Mouse (Mus musculus): Measurements from ENCODE around the gene Raf1. TPM values are rescaled to one million over a fixed set of nuclear protein-coding genes. Genes with fewer than 3 reads are reported as not detected.
A peak's percentile ranks its signal among the peaks of the same experiment; 100 is the strongest.

Raf1 gene
- polyA plus RNA-seq, 1 experiment = 89.1 TPM

DNA sequence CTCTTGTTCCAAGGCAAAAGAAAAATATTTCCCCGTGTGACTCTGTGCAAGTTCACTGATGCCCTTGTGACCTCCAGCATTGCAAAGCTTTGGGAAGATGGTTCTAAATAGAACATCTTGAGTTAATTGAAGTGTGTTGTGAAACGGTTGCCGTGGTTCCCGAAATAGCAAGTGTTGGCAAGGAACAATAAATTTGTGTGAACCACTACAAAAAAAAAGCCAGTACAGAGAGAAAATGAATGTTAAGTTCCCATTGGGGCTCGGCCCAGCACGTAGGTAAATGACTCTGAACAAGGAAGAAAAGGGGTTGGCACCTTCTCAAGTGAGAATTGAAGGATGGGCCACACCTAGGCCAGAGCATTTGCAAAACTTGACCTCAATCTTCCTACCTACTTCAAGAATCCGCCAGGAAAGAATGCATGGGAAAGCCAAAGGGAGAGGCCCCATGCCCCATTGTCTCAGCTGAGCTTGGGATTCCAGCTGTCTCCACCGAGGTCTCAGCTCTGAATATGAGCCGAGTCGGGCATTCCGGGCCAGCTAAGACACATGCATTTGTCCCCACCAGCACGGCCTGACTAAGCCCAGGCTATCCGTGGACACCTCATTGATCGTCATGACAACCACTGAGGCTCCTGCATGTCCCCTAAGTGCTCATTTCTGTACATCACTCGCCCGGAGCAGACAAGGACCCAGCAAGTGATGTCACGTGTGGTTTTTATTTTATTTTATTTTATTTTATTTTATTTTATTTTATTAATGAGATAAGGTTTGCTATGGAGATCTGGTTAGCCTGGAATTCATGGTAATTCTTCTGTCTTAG, 21.5 kb upstream of the Raf1 start:
- H3K4me3 ChIP-seq (ENCODE audit: insufficient read depth, low read length) = no peak overlapping the region
- H3K27ac ChIP-seq (ENCODE audit: insufficient read depth, low read depth, low read length) = peak overlapping the region; percentile 69
- H3K4me1 ChIP-seq (ENCODE audit: control insufficient read depth, insufficient read depth, low read length) = peaks cover 40% of the 10 kb centered on the region
- TF ChIP-seq CTCF (IDR thresholded peaks at IDR 0.05; ENCODE audit: low read depth, low read length) (no peak), POLR2A (IDR thresholded peaks at IDR 0.05; ENCODE audit: borderline replicate concordance, low read depth, low read length) (no peak)

DNA sequence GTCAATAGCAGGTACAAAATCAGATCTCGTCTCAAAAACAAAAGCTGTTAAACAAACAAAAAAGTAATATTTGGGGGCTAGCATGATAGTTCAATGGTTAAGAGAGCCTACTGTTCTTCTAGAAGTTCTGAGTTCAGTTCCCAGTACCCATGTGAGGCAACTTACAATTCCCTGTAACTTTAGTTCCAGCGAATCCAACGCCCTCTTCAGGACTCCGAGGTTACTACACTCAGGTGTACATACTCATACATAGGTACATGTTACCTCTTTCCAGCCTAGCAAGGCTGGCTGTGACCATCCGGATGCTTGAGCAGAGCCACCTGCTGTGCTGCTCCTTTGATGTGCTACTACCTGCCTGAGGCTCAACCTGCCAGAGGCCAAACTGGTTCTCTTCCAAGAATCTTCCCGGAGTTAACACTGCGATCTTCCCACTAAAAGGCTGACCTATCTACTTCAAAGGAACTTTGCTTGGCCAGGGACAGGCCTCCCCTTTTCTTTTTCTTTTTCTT, 20.3 kb upstream of the Raf1 start:
- Histone ChIP-seq H3K27ac (ENCODE audit: insufficient read depth, low read depth, low read length) (peak overlapping the region; percentile 69; the same call in 1 of the 2 replicates), H3K4me3 (ENCODE audit: insufficient read depth, low read length) (no peak overlapping the region), H3K4me1 (ENCODE audit: control insufficient read depth, insufficient read depth, low read length) (peaks cover 37% of the 10 kb centered on the region)
- TF ChIP-seq POLR2A (IDR thresholded peaks at IDR 0.05; ENCODE audit: borderline replicate concordance, low read depth, low read length) (no peak), CTCF (IDR thresholded peaks at IDR 0.05; ENCODE audit: low read depth, low read length) (no peak)

DNA sequence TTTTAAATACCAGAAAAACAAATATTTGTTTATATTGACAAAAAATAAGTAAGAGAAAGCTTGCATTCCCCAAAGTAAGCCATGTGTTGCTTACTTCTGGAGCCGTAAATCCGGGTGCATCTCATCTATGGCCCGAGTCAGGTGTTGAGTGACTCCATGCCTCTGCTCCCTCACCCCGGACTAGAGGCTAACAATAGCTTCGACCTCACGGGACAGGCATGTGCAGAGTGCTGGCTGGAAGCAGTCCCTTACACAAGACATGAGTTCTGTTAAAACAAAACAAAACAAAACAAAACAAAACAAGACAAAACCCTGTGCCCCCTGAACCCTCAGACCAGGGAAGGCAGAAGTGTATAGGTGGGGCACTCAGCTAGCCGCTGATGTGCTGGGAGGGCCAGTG, 18.7 kb upstream of the Raf1 start:
- no peak for TF ChIP-seq CTCF (IDR thresholded peaks at IDR 0.05; ENCODE audit: low read depth, low read length)
- H3K4me3 ChIP-seq (ENCODE audit: insufficient read depth, low read length) = no peak overlapping the region
- H3K4me1 ChIP-seq (ENCODE audit: control insufficient read depth, insufficient read depth, low read length) = peaks cover 37% of the 10 kb centered on the region
- peak overlapping the region; percentile 52; the same call in 1 of the 2 replicates for H3K27ac ChIP-seq (ENCODE audit: insufficient read depth, low read depth, low read length)

- Histone ChIP-seq H3K27ac (ENCODE audit: insufficient read depth, low read depth, low read length) (peak overlapping the region; percentile 81), H3K4me3 (ENCODE audit: insufficient read depth, low read length) (no peak overlapping the region), H3K4me1 (ENCODE audit: control insufficient read depth, insufficient read depth, low read length) (peaks cover 37% of the 10 kb centered on the region)
- TF ChIP-seq POLR2A (IDR thresholded peaks at IDR 0.05; ENCODE audit: borderline replicate concordance, low read depth, low read length) (no peak), CTCF (IDR thresholded peaks at IDR 0.05; ENCODE audit: low read depth, low read length) (no peak)
These were observed 18.0 kb upstream of the Raf1 start for GRCm38 (mm10) chr6:115694441-115694842.

- TF ChIP-seq CTCF (IDR thresholded peaks at IDR 0.05; ENCODE audit: low read depth, low read length) (no peak), POLR2A (IDR thresholded peaks at IDR 0.05; ENCODE audit: borderline replicate concordance, low read depth, low read length) (no peak)
- no peak overlapping the region for H3K27ac ChIP-seq (ENCODE audit: insufficient read depth, low read depth, low read length)
- peaks cover 36% of the 10 kb centered on the region for H3K4me1 ChIP-seq (ENCODE audit: control insufficient read depth, insufficient read depth, low read length)
- no peak overlapping the region for H3K4me3 ChIP-seq (ENCODE audit: insufficient read depth, low read length)
These were observed 16.7 kb upstream of the Raf1 start for GRCm38 (mm10) chr6:115692963-115693730.

DNA sequence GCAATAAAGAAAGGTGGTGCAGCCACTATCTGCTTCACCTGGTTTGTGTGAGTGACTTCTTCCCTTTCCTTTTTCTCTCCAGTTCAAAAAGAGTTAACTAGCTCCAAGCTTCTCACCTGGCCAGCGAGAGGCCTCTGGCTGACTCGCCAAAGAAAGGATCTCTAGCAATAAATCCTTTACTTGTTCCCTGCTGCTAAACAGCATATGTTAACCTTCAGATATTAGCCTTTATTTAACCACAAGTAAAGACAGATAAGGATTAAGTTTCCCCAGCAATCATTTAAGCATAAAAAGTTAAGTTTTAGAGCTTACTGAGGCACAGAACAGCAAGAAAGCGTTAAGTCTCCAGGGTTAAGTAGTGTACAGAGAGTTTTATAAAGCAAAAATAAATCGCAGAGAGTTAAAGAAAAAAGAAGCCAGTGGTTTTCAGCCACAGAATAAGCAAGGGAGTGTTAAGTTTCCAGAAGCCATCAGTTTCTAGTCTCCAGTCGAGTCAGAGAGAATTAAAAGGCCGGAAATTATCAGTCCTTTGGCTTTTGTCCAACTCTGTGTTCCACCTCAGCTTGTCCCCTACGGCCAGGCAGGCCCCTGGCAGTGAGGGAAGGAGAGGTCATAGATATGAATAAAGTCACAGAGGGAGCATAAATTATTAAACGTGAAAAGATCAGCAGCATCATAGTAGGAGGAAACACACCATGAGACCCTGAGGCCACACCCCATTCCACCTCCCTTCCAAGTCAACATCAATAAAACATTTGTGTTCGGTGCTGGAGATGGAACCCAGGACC, 15.9 kb upstream of the Raf1 start:
- TF ChIP-seq POLR2A (IDR thresholded peaks at IDR 0.05; ENCODE audit: borderline replicate concordance, low read depth, low read length) = no peak
- no peak for TF ChIP-seq CTCF (IDR thresholded peaks at IDR 0.05; ENCODE audit: low read depth, low read length)
- Histone ChIP-seq H3K4me3 (ENCODE audit: insufficient read depth, low read length) (no peak overlapping the region), H3K4me1 (ENCODE audit: control insufficient read depth, insufficient read depth, low read length) (peaks cover 29% of the 10 kb centered on the region), H3K27ac (ENCODE audit: insufficient read depth, low read depth, low read length) (no peak overlapping the region)

DNA sequence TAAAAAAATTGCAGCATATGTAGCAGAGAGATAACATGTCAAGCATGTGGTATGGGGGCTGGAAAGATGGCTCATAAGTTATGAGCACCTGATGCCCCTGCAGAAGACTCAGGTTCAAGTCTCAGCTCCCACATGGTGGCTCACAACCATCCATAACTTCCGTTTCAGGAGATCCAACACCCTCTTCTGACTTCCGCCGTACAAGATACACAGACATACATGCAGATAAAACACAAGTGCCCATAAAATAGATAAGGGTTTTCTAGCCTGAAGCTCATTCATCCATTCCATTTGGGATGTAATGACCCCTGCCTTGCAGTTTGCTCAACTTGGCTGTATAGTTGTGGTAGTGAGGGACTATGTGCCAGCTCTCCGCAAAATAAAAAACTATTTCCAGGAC, 13.7 kb upstream of the Raf1 start:
- TF ChIP-seq CTCF (IDR thresholded peaks at IDR 0.05; ENCODE audit: low read depth, low read length) (no peak), POLR2A (IDR thresholded peaks at IDR 0.05; ENCODE audit: borderline replicate concordance, low read depth, low read length) (no peak)
- Histone ChIP-seq H3K4me3 (ENCODE audit: insufficient read depth, low read length) (no peak overlapping the region), H3K27ac (ENCODE audit: insufficient read depth, low read depth, low read length) (no peak overlapping the region), H3K4me1 (ENCODE audit: control insufficient read depth, insufficient read depth, low read length) (peaks cover 16% of the 10 kb centered on the region)

DNA sequence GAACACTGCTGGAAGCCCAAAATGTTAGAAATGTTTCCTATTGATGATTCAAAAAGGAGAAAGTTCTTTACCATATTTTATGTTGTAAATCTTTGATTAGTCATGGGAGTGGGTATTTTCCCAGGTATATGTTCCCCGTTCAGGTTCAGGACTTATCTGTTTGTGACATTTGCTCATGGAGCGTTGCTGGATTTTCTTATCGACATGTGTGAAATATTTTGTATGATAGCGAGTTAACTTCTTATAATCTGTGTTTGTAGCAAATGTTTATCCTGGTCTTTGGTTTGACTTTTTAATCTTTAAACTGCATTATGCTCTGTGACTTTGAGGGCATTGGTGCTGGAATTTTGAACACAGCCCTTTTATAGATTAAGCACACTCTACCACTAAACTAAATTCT, 12.2 kb upstream of the Raf1 start:
- Histone ChIP-seq H3K27ac (ENCODE audit: insufficient read depth, low read depth, low read length) (no peak overlapping the region), H3K4me3 (ENCODE audit: insufficient read depth, low read length) (no peak overlapping the region), H3K4me1 (ENCODE audit: control insufficient read depth, insufficient read depth, low read length) (peaks cover 5% of the 10 kb centered on the region)
- TF ChIP-seq POLR2A (IDR thresholded peaks at IDR 0.05; ENCODE audit: borderline replicate concordance, low read depth, low read length) (no peak), CTCF (IDR thresholded peaks at IDR 0.05; ENCODE audit: low read depth, low read length) (no peak)

DNA sequence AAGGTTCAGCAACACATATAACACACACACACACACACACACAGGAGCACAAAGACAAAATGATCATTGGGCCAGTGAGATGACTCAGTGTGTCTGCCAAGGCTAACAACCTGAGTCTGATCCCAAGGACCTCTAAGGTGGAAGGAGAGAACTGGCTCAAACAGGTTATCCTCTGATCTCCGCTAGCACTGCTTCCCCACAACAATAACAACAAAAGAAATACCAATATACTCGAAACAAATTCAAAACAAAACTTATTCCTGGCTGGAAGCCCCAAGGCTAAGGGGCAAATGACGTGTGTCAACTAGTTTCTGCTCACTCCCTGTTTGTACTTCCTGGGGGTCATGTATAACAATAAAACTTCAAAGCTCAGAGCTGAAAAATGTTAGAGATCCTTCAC, 11.3 kb upstream of the Raf1 start:
- TF ChIP-seq POLR2A (IDR thresholded peaks at IDR 0.05; ENCODE audit: borderline replicate concordance, low read depth, low read length) (no peak), CTCF (IDR thresholded peaks at IDR 0.05; ENCODE audit: low read depth, low read length) (no peak)

More for the DNA sequence above, 11.3 kb upstream of the Raf1 start:
- H3K4me1 ChIP-seq (ENCODE audit: control insufficient read depth, insufficient read depth, low read length) = no peaks in the 10 kb centered on the region
- H3K27ac ChIP-seq (ENCODE audit: insufficient read depth, low read depth, low read length) = no peak overlapping the region
- no peak overlapping the region for H3K4me3 ChIP-seq (ENCODE audit: insufficient read depth, low read length)
